Mouse (Mus musculus) embryo, embryonic 10.5 days (tissue): ENCODE results near the gene Prune1.
A peak's percentile ranks its signal among the peaks of the same experiment; 100 is the strongest.

Experiments
- DNase-seq: peaks from one replicate; pipeline ENCODE4 v3.0.0-alpha.2; 2015; ENCODE audit warnings: low spot score

Gene Prune1

DNA sequence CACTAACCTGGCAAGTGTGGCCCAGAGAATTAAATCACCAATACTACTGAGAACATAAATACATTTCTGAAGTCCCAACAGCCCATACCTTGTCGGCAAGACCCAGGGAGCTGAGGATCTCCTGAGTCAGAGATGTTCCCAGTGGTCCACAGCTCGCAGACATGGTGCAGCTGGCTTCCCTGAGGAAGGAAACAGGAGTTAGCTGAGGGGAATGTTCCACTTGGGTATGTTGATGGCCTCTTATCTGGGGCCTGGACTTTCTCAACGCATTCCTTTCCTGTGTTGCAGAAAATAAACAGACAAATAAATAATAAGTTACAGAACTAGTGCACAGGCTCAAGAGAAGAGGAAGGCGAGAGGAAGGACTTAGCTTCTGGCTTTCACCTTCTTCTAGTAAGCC is 24.4 kb upstream of the Prune1 start:
- no peak for DNase-seq

- DNase-seq: no peak
Measured at GRCm38 (mm10) chr3:95301204-95301796, 19.4 kb upstream of the Prune1 start.

DNA sequence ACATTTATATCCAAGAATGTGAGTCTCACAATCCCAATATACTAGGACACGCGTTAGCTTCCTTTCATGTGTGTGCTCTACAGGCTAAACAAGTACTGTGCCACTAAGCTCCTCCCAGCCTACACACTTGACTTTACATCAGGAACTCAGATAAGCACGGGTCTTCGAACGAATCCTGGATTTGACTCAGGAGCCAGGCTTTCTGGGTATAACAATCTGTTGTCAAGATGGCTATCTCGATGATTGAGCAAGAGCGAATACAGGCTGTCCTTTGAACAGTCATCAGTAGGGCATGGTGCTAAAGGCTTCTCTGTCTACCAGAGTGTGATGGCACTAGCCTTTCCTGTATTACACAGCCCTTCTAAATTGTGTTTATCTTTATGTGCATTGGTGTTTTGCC is 16.1 kb upstream of the Prune1 start:
- DNase-seq: no peak

GRCm38 (mm10) chr3:95296103-95296469 is 14.2 kb upstream of the Prune1 start:
- peak; percentile 79 for DNase-seq

DNA sequence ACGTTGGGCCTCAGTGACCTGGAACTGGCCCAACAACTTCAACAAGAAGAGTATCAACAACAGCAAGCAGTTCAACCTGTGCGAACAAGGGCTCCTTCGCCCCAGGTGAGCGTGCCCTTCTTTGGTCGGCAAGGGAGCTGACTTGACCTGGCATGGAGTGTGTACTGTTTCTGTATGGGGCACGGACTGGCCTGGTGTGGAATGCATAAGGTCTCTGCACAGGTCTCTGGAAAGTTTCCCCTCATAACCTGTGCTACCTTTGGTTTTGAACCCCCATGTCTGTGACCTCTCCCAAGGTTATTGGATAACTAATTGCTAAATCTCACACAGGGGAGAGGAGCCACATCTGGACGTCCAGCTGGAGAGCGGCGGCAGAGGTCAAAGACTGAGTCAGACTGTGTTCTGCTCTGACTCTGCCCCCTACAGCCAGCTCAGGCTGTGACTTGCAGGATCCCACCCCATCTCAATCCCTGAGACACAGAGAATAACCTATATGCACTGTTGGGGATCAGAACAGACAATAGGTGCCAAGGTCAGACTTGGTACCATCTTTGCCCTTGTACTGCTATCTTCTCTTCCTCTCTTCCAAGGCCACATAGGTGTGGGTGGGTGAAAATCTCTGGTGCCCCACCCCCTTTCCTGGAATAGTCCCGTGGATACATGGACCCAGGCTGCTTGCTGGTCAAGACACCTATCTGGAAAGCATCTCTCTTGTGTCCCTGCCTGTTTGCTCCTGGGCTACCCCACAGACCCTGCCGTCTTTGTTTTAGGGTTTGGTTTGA is 13.6 kb upstream of the Prune1 start:
- DNase-seq: no peak

- no peak for DNase-seq
Measured at GRCm38 (mm10) chr3:95294718-95295117, 12.8 kb upstream of the Prune1 start.

- no peak for DNase-seq
Measured at GRCm38 (mm10) chr3:95294316-95294715, 12.4 kb upstream of the Prune1 start.

- DNase-seq: no peak
Measured at GRCm38 (mm10) chr3:95293537-95293936, 11.7 kb upstream of the Prune1 start.

DNA sequence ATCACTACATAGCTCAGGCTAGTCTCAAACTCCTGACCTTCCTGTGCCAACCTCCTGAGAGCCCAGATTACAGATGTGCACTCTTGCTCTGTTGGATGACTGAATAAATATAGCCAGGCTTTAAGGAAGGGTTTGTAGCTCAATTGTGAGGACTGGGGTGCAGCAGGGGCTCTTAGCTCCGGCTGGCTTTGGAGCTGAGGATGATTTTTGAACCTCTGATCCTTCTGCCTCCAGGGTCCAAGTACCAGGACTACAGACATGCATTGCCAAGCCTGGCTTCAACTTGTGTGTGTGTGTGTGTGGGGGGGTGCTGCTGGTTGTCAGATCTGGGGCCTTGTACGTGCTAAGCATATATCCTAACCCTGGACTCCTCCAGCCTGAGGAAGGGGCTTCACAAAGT is 11.0 kb upstream of the Prune1 start:
- no peak for DNase-seq

DNA sequence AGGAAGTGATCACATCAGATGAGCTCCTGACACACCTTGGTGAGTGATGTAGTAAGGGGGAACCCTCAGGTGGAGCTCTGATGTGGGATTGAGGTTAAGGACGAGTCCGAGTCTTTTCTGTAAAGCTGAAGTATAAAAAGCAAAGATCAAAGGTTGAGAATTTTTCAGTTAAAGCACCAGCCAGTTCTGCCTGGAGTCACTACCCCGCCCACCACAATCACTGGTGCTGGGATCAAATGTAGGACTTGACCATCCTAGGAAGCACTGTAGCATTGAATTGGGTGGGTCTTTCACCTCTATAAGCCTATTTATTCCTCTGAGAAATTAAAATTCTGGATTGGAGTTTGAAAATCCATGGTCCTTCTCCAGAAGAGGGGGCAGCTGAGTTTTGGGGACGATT is 9.2 kb upstream of the Prune1 start:
- DNase-seq: no peak

DNA sequence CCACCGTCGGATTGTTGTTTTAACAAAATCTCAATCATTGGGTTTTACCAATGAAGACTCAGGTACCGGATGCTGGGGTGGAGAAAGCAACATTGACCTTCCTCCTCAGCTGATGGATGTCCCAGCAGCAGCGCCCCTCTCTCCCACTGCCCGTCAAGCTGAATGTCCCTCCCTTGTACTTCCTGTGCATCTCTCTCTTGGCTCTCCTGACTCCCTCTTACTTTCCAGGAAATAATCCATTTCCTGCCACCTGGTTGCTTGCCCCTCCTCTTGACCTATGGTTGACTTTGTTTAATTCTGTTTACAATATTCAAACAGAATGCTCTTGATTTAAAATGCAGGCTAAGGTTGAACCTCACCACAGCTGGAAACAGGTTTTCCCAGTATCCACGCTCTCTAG is 8.3 kb upstream of the Prune1 start:
- DNase-seq: no peak

- DNase-seq: no peak
Measured at GRCm38 (mm10) chr3:95289419-95289818, 7.5 kb upstream of the Prune1 start.

DNA sequence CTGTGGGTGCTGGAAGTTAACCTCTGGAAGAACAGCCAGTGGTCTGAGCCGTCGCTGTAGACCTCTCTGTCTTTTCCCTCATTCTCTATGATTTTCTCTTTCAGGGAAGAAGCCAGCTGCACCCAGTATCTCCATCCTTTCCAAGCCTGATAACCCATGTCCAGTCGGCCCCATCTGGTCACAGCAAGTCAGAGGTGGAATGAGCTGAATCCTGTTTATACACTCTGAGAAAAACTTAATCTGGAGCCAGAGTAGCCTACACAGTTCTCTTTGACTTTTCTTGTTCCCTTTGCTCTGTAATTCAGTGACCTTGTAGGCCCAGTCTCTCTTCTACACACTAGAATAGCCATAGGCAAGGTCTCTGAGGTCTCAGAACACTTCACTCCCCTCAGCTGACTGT is 5.7 kb upstream of the Prune1 start:
- DNase-seq: no peak

DNA sequence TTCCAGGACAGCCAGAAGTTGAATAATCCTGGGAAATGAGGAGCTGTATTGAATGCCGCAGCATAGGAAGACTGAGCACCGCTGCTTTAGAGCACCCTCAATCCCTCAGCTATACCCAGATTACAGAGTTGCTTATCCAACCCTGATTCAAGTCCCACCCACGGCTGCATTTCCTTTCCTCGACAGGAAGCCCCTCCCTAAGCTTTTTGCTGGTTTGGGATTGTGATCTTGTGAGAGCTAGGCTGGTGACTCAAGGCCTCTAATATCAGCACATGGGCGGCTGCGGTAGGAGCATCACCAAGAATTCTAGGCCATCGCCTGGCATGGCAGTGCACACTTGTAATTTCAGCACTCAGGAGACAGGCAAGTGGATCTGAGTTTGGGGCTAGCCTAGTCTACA is 4.6 kb upstream of the Prune1 start:
- DNase-seq: no peak

DNA sequence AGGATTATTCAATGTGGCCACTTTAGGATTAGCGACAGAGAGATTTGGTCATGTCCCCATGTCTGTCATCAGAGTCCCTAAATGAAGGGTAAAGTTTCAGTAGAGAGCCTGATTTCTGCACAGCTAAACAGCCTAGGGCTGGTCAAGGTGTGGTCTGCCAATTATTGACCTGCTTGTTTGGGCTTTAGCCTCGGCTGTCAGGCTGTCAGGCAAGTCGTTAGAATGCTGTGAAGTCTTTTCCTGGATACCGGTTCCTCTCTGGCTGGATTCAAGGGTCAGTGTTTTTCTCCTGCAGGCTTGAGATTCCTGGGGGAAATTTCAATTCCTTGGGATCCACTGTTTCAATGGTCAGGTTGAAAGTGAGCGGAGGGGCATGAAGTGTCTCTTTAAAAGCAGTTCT is 4.1 kb upstream of the Prune1 start:
- no peak for DNase-seq

- DNase-seq: no peak
Measured at GRCm38 (mm10) chr3:95285390-95285789, 3.5 kb upstream of the Prune1 start.

GRCm38 (mm10) chr3:95284501-95285281 is 2.8 kb upstream of the Prune1 start:
- DNase-seq: no peak

DNA sequence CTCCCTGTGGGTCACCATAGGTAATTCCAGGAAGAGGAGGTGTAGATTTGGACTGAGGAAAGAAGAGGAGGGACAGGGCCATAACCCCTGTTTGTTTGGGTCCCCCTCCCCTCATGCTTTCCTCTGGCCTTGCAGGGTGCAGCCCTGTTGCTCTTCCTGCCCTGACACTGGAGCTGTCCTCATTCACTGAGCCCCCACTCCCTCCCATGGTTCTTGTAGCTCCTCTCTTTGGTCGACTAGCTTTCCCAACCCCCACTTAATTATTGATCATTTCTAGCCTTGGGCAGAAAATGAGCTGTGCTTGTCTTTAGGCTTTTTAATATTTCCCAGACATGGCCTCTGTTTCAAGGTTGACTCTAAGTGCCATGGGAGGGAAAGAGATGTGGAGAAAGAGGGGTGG is 2.2 kb upstream of the Prune1 start:
- no peak for DNase-seq

DNA sequence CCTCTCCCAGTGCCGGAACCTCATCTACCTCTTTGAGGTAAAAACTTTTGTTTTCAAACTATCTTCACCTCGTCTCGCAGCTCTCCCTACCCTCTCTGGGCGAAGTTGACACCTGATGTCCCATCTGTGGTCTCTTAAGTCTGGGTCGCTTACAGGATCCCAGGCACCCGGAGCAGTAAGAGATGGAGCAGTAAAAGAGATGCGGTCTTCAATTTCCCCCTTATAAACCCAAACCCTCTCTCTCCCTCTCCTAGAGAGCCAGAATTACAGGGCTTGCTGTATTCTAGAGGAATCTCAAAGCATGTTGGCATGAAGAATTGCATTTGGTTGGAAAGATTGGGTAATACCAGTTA is 1.7 kb upstream of the Prune1 start:
- DNase-seq: no peak

- DNase-seq: peak; percentile 84
Measured at GRCm38 (mm10) chr3:95282865-95283588, 1.2 kb upstream of the Prune1 start.

- peak; percentile 50 for DNase-seq
Measured at GRCm38 (mm10) chr3:95282381-95282864, 547 bp upstream of the Prune1 start.

DNA sequence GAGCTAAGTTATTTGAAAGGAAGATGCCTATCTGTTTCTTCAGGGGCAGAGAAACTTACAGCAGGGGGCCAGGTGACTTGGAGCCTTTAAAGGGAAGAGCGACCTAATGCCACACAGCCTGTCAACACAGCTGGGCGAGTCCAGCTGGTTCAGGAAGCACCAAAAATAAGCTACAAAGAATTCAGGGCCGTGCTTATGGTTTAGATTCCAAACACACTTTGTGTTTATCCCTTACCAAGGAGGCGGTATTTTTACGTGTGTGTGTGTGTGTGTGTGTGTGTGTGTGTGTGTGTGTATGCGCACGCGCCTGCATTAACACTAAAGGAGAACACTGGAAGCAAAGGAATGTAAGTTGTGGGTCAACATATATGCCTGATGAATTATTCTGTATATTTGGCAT is 1.1 kb downstream of the Prune1 start:
- DNase-seq: peak; percentile 45

GRCm38 (mm10) chr3:95277149-95277551 is 4.7 kb downstream of the Prune1 start:
- no peak for DNase-seq
